Mouse (Mus musculus) CD4-positive helper T cell, adult 2 months (primary cell): ENCODE data around the gene Csmd2.

Experiments used
- DNase-seq: peaks from one replicate; pipeline ENCODE4 v3.0.0-alpha.2; 2012; ENCODE audit warnings: low read depth, missing footprints, low spot score

Csmd2 gene

DNA sequence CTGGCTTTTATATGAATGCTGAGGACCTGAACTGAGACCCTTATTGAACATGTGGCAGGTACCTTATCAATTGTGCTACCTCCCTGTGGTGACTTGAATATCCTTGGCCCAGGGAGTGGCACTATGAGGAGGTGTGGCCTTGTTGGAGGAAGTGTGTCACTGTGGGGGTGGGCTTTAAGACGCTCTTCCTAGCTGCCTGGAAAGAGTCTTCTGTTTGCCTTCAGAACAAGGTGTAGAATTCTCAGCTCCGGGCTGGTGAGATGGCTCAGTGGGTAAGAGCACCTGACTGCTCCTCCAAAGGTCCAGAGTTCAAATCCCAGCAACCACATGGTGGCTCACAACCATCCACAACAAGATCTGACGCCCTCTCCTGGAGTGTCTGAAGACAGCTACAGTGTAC lies 624.1 kb downstream of the Csmd2 start:
- DNase-seq: peak; percentile 11

DNA sequence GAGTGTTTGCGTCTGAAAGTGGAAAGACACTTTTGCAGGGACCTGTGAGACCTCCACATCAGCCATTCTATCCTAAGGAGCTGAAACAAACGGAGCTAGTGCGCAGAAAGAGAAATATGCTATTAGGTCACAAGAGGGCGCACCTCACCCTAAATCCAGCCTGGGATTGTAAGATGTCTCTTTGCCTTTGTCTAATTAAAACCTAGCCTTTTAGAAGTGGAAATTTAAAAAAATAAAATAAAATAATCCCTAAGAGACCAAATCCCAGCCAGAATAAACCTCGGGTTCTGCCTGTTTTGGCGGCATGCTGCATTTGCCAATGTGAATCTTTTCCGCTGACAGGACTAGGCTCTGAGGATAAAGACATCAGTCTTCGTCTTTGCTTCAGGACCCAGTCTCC lies 625.7 kb downstream of the Csmd2 start:
- peak; percentile 62 for DNase-seq

DNA sequence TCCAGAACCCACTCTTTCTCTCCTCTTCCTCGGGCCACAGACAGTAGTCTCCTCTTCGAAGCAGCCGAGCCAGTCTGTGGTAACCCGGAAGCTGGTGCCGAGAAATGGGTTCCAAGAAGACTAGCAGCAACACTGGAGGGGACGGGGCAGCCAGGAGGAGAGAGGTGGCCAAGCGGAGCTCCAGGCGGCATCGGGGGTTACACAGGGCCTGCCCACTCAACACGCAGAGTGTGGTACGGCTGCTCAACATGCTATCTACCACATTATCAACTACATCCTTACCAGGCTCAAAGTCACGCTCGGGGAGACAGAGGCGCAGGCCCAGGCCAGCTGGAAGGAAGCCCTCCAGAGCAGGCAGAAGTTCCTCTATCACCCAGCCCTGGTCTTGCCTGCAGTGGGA lies 628.1 kb downstream of the Csmd2 start:
- DNase-seq: no peak
